Mouse (Mus musculus) megakaryocyte-erythroid progenitor cell, adult 5-6 weeks (primary cell): ENCODE data around the gene Dab2ip. TPM values are rescaled to one million over a fixed set of nuclear protein-coding genes. Genes with fewer than 3 reads are reported as not detected.

Source experiments
- ATAC-seq: replicated peaks from 2 replicates; pipeline ENCODE4 v1.8.0; 2016; ENCODE audit warnings: mild to moderate bottlenecking, inconsistent platforms; ENCODE audit not compliant: severe bottlenecking, poor library complexity, low FRiP score, low TSS enrichment
- total RNA-seq, 2 experiments: library from RNA; stranded (forward) in 1 of 2; stranded (reverse) in 1 of 2; fragments of 200-1000, 215-1000 nt in 1 of 2; fragments of >200 nt in 1 of 2; fragmentation: Nextera tagmentation in 1 of 2; gene quantifications; 2 replicates each; pipeline ENCODE4 v1.2.3; 2014 to 2017

Gene Dab2ip
- total RNA-seq, 2 experiments from 2014 or later: 3.2 to 5.9 TPM

GRCm38 (mm10) chr2:35760867-35761266 lies 202.8 kb downstream of the Dab2ip start:
- no peak for ATAC-seq

DNA sequence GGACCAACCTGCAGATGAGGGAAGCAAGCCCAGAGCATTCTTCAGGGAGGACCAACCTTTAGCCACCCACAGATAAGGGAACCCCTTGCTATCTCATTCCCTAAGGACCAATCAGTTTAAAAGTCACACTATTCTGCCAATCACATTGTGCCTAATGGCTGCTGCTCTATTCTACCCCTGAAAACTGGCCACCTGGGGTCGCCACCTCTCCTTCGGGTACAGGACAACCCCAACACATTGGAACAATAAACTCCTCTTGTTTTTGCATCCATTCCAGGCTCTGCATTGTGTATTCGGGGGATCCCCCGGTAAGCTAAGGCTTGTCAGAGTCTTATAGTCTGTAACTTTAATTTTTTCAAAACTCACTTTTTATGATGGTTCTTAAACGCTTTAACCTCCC lies 203.4 kb downstream of the Dab2ip start:
- no peak for ATAC-seq

GRCm38 (mm10) chr2:35763818-35764217 lies 205.8 kb downstream of the Dab2ip start:
- no peak for ATAC-seq

DNA sequence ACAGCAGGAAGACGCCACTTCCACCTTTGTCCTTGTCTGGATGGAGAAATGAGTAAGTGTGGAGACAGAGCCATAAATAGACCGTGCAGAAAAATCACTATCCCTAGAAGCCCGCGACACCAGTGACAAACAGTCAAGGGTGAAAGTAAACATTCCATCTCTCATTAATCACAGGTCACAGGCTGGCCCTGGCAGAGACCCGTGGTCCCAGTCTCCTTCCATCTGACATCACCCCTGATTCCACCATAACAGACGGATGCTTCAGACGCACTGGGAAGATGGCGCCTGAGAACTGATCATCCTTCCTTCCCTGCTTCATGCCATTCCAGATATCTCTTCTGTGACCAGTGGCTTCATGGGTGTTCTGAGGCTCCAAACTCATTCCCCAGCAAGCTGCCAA lies 206.3 kb downstream of the Dab2ip start:
- no peak for ATAC-seq

DNA sequence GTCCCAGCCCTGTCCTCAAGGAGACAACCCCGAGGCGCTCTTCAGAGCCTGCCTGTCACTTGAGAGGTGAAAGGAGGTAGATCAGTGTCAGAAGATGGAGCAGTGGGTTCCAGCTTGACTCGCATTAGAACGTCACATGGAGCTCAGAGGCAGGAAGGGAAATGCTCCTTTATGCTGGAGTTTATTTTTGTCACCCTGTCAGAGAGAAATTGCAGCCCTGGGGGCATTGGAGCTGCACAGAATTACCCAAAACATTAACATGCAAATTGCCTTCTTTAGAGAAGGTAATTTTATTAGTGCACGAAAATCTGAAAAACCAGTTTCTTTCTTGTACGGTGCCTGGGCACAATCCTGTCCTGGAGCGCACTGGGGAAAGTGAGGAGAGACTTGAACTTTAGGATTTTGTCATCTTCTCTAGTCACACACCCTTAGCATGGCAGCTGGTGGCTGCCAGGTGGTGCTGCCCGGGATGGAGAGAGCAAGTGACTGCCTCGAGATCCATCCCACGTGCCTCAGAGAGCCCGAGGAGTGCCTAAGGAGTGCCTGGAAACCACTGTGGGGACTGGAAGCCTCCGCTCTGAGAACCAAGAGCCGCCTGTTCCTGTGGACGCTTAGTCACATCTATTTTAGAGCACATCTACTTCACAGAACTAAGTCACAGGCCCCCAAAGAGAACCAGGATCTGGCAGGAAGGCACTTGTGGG lies 209.9 kb downstream of the Dab2ip start:
- ATAC-seq: no peak

DNA sequence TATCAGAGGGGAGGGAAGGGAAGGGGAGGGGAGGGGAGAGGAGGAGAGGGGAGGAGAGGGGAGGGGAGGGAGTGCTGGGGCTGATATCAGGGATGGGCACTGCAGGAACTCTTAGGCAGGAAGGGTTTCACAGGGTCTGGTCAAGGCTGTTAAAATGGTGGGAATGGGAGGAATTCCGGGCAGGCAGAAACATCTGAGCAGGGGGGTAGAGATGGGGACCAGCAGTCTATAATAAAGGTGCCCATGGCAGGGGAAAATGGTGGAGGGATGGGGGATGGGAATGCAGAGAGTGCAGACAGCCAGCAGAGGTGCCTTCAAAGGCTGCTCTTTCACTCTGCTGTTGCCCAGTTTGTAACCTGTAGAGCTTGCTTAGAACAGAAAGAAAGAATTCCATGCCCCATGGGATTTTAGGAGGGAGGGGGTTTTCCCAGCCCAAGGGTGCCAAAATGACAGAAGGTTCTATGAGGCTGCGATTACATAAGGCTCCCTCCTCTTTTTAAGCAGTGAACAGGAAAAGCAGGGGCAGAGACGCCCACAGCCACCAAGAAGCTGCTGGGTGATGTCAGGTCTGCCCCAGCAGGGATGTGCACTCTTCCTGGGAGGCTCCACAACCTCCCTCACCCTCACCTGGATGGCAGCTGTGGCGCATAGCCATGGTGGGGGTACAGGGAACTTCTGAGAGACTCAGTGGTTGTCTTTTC lies 210.6 kb downstream of the Dab2ip start:
- no peak for ATAC-seq

DNA sequence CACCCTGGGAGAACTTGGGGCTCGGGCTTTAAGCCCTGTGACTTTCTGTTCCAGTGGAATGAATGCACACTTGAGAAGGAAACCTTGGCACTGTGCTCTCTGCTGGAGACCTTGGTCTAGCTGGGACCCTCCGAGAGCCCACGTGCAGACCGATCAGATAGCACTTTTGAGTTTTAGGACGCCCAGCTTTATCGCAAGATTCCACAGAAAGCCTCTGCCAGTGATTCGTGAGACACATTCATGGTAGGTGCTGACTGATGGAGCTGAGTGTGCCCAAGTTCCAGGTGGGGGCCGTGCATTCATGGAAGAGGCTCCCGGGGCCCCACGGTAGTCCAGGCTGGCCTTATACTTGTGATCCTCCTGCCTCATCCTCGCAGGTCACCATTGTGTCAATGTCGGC lies 211.3 kb downstream of the Dab2ip start:
- ATAC-seq: no peak

GRCm38 (mm10) chr2:35770541-35770940 lies 212.5 kb downstream of the Dab2ip start:
- no peak for ATAC-seq

DNA sequence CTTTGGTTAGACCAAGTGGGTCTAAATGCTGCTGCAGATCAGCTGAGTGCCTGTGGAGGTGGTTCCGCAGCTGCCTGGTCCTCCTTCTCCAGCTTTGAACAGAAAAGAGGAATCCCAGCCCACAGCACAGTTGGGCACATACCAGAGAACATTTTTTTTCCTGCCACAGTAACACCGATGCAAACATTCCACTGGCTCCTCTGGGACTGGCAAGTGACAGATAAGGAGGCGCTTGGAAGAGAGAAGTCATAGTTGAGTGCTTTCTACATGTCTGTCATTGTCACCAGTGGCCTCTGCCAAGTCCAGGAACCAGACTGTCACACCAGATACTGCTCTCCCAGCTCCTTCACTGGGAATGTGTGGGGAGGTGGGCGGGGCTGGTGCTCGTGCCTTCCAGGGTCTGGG lies 217.6 kb downstream of the Dab2ip start:
- ATAC-seq: no peak

GRCm38 (mm10) chr2:35776935-35777334 lies 218.9 kb downstream of the Dab2ip start:
- ATAC-seq: no peak

- ATAC-seq: no peak
Measured at GRCm38 (mm10) chr2:35779266-35779665, 221.2 kb downstream of the Dab2ip start.

Other genes with a start within 250 kb of the Dab2ip start
- gene Stom, start 221.3 kb upstream of the Dab2ip start, total RNA-seq (2014; fragmentation: Nextera tagmentation): 142 and 145 TPM in 2 replicates
- gene Stom, start 221.3 kb upstream of the Dab2ip start, total RNA-seq (2017): 155 and 216 TPM in 2 replicates
- gene 4930568D16Rik, start 190.5 kb upstream of the Dab2ip start, total RNA-seq (2014; fragmentation: Nextera tagmentation): not detected in 2 replicates
- not detected in 2 replicates for gene 4930568D16Rik, start 190.5 kb upstream of the Dab2ip start, total RNA-seq (2017)
- gene 4930402F06Rik, start 161.1 kb upstream of the Dab2ip start, total RNA-seq (2014; fragmentation: Nextera tagmentation): not detected in 2 replicates
- gene 4930402F06Rik, start 161.1 kb upstream of the Dab2ip start, total RNA-seq (2017): not detected in 2 replicates
- 8.4 and 13.4 TPM in 2 replicates for gene Ggta1, start 95.0 kb upstream of the Dab2ip start, total RNA-seq (2014; fragmentation: Nextera tagmentation)
- 12.5 and 18.7 TPM in 2 replicates for gene Ggta1, start 95.0 kb upstream of the Dab2ip start, total RNA-seq (2017)